Mouse (Mus musculus): Measurements from ENCODE around the gene Nkg7. TPM values are rescaled to one million over a fixed set of nuclear protein-coding genes. Genes with fewer than 3 reads are reported as not detected.
"Not testable (repeated sequence)": the region's sequence is repeated elsewhere in the genome, so short reads cannot be mapped to it uniquely, and the experiment has no call there.

The Nkg7 gene
- 0.27 TPM in 1 of 2 replicates, not detected in the other for polyA plus RNA-seq (2016; fragmentation: Nextera tagmentation; extraction: Ambion mirVana)

- H3K4me1 ChIP-seq = no peaks in the 10 kb centered on the region
- no peaks in the 10 kb centered on the region for H3K27me3 ChIP-seq
- no peak within 1 kb of the TSS for H3K4me3 ChIP-seq
- no peak within 1 kb of the TSS for H3K4me2 ChIP-seq (replicated peaks)
- ATAC-seq (ENCODE audit: low FRiP score) = no peak
- H3K9me3 ChIP-seq (replicated peaks) = no peaks in the 10 kb centered on the region
- H3K9ac ChIP-seq = no peak within 1 kb of the TSS
- H3K36me3 ChIP-seq = no peaks in the 10 kb centered on the region
- 83% methylated on average over 10 of the region's 10 CpGs for WGBS
- no peak within 1 kb of the TSS for H3K27ac ChIP-seq
Measured at GRCm38 (mm10) chr7:43436341-43437255, at the start of gene Nkg7. Gene Nkg7, plus strand, starts transcription at chr7:43437073.

DNA sequence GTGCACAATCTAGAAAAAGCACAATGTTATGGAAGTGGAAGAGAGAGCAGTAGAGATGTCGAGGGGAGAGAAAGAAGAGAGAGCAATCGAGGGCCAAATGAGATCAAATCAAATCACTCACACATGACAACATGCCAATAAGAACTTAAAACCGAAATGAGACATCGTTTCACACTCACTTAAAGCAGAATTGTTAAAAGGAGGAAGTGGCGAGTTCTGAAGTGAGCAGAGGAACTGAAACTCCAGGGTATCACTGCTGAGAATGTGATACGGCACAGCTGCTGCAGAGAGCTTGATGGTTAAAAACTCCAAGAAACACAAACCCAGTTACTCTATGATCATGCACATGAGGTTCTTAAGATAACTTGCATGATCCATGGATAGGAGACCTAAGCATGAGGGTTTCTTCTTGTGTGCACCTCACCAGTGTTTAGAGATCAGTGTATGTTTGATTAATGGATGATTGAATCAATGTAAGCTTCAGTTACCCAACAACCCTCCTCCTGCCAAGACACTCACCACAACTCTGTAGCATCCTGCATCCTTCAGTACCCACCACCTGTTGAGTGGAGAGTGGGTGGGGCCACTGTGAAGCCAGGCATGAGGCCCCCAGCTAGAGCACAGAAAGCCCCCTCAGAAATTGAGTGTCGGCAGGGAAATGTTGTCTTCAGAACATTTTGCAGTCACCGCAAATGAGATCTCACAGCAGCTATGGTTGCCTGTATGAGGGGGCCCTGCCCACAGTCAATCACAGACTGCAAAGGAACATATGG, 44.3 kb upstream of the Nkg7 start:
- Histone ChIP-seq H3K27ac (no peak overlapping the region), H3K27me3 (no peaks in the 10 kb centered on the region), H3K4me1 (no peaks in the 10 kb centered on the region), H3K4me3 (no peak overlapping the region), H3K9ac (no peak overlapping the region), H3K4me2 (replicated peaks) (no peak overlapping the region), H3K9me3 (replicated peaks) (no peaks in the 10 kb centered on the region), H3K36me3 (no peaks in the 10 kb centered on the region)
- WGBS = 83% methylated on average over 8 of the region's 8 CpGs
- ATAC-seq (ENCODE audit: low FRiP score) = no peak

GRCm38 (mm10) chr7:43399501-43399900, 37.4 kb upstream of the Nkg7 start:
- no peak overlapping the region for H3K4me2 ChIP-seq (replicated peaks)
- H3K4me1 ChIP-seq = no peaks in the 10 kb centered on the region
- H3K36me3 ChIP-seq = no peaks in the 10 kb centered on the region
- H3K27ac ChIP-seq = no peak overlapping the region
- H3K9me3 ChIP-seq (replicated peaks) = 0 out of 2 replicates have a peak, but pooled peaks cover 4% of the 10 kb centered on the region
- H3K9ac ChIP-seq = no peak overlapping the region
- no peaks in the 10 kb centered on the region for H3K27me3 ChIP-seq
- ATAC-seq (ENCODE audit: low FRiP score) = no peak
- H3K4me3 ChIP-seq = no peak overlapping the region
- 92% methylated on average over 2 of the region's 2 CpGs for WGBS

GRCm38 (mm10) chr7:43402718-43403117, 34.2 kb upstream of the Nkg7 start:
- Histone ChIP-seq H3K36me3 (no peaks in the 10 kb centered on the region), H3K4me3 (no peak overlapping the region)
- 44% methylated on average over 2 of the region's 2 CpGs for WGBS

DNA sequence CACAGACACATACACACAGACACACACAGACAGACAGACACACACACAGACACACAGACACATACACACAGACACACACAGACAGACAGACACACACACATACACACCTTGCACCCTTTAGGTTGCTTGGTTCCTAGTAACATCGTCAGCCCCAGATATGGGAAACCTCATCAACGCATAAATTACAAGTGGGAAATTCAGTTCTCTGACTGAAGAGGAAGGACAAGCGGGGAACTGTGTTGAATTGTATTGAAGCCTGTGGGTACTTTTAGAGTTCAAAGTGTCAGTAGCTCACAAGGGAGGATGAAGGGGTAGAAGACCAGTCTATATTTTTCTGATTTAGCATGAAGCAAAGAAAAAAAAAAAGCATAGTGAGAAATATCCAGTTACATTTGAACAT, 29.3 kb upstream of the Nkg7 start:
- H3K4me3 ChIP-seq = no peak overlapping the region
- 87% methylated on average over 3 of the region's 3 CpGs for WGBS
- no peak overlapping the region for H3K27ac ChIP-seq
- H3K4me2 ChIP-seq (replicated peaks) = no peak overlapping the region
- H3K4me1 ChIP-seq = no peaks in the 10 kb centered on the region
- ATAC-seq (ENCODE audit: low FRiP score) = no peak
- H3K36me3 ChIP-seq = no peaks in the 10 kb centered on the region
- H3K9ac ChIP-seq = no peak overlapping the region
- no peaks in the 10 kb centered on the region for H3K27me3 ChIP-seq
- no peaks in the 10 kb centered on the region for H3K9me3 ChIP-seq (replicated peaks)

More at GRCm38 (mm10) chr7:43402718-43403117, 34.2 kb upstream of the Nkg7 start:
- no peaks in the 10 kb centered on the region for H3K27me3 ChIP-seq
- no peak overlapping the region for H3K27ac ChIP-seq
- no peak overlapping the region for H3K9ac ChIP-seq
- ATAC-seq (ENCODE audit: low FRiP score) = no peak
- 0 out of 2 replicates have a peak, but pooled peaks cover 4% of the 10 kb centered on the region for H3K9me3 ChIP-seq (replicated peaks)
- H3K4me2 ChIP-seq (replicated peaks) = no peak overlapping the region
- H3K4me1 ChIP-seq = no peaks in the 10 kb centered on the region

DNA sequence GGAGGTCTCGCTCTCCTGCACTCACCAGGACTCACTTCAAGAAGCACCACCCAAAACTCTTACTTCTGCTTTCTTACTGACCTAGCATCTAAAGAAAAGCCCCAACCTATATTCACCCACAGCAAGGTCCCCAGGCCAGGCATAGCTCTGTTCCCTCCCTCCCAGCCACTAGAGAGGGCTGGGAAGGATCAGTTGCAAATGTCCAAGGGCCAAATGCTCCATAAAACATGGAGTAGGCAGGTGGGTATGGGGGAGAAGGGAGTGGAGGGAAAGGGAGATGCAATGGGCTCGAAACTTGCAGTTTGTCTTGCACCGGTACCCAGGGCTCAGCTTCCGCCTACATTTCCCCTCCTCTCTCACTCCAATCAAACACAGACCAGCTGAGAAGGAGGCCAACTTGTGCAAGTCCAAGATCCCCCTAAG, 28.7 kb upstream of the Nkg7 start, which contains the start of gene Siglecg:
Gene Siglecg, plus strand, starts transcription at position 74 of the 423 bp plus-strand sequence.
- Histone ChIP-seq H3K27ac (no peak within 1 kb of the TSS), H3K36me3 (no peaks in the 10 kb centered on the region), H3K27me3 (no peaks in the 10 kb centered on the region), H3K9me3 (replicated peaks) (no peaks in the 10 kb centered on the region), H3K4me2 (replicated peaks) (no peak within 1 kb of the TSS), H3K4me1 (no peaks in the 10 kb centered on the region), H3K9ac (no peak within 1 kb of the TSS), H3K4me3 (no peak within 1 kb of the TSS)
- no peak for ATAC-seq (ENCODE audit: low FRiP score)
- WGBS = 89% methylated on average over 4 of the region's 4 CpGs

- Histone ChIP-seq H3K36me3 (no peaks in the 10 kb centered on the region), H3K9me3 (replicated peaks) (no peaks in the 10 kb centered on the region), H3K27ac (no peak overlapping the region), H3K27me3 (no peaks in the 10 kb centered on the region), H3K9ac (no peak overlapping the region), H3K4me2 (replicated peaks) (no peak overlapping the region), H3K4me3 (no peak overlapping the region), H3K4me1 (no peaks in the 10 kb centered on the region)
- ATAC-seq (ENCODE audit: low FRiP score) = no peak
- WGBS = 82% methylated on average over 3 of the region's 3 CpGs
Measured at GRCm38 (mm10) chr7:43409084-43409483, 27.8 kb upstream of the Nkg7 start.

DNA sequence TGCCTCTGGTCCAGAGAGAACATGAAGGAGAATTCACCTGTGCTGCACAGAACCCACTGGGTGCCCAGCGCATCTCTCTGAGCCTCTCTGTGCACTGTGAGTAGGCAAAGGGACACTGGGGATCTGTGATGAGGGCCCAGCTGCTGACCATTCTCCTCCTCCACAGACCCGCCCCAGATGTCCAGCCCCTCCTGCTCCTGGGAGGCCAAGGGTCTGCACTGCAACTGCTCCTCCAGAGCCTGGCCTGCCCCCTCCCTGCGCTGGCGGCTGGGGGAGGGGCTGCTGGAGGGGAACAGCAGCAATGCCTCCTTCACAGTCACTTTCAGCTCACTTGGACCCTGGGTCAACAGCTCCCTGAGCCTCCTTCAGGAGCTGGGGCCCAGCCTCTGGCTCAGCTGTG, 25.1 kb upstream of the Nkg7 start:
- H3K9me3 ChIP-seq (replicated peaks); H3K36me3 ChIP-seq; H3K9ac ChIP-seq; H3K27ac ChIP-seq; H3K4me2 ChIP-seq (replicated peaks); H3K4me3 ChIP-seq; H3K4me1 ChIP-seq; H3K27me3 ChIP-seq: not testable (repeated sequence)
- ATAC-seq (ENCODE audit: low FRiP score) = peak; percentile 22; the same call in 1 of the 2 replicates
- 36% methylated on average over 3 of the region's 4 CpGs for WGBS

DNA sequence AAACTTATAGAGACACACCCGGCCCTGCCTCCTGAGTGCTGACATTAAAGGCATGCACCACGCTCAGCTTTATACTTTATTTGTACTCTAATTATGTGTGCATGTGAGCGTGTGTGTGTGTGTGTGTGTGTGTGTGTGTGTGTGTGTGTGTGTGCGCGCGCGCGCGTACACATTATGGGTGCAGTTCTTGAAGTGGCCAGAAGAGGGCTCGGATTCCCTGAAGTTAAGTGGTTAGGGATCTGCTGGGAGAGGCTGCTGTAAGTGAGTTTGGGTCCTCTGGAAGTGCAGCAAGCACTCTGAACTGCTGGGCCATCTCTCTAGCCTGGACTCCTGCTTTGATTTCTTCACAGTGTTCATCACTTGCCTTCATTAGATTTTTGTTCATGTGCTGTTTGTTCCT, 19.6 kb upstream of the Nkg7 start:
- 83% methylated on average over 10 of the region's 10 CpGs for WGBS

GRCm38 (mm10) chr7:43422995-43423617, 13.8 kb upstream of the Nkg7 start:
- Histone ChIP-seq H3K9ac (no peak overlapping the region), H3K4me1 (peaks cover 4% of the 10 kb centered on the region; the same call in 1 of the 2 replicates), H3K27ac (no peak overlapping the region), H3K36me3 (no peaks in the 10 kb centered on the region), H3K4me2 (replicated peaks) (peak overlapping the region; percentile 25), H3K27me3 (no peaks in the 10 kb centered on the region), H3K4me3 (no peak overlapping the region), H3K9me3 (replicated peaks) (no peaks in the 10 kb centered on the region)
- ATAC-seq (ENCODE audit: low FRiP score) = peak; percentile 90
- WGBS = 14% methylated on average over 11 of the region's 11 CpGs

More for the DNA sequence above, 19.6 kb upstream of the Nkg7 start:
- Histone ChIP-seq H3K36me3 (no peaks in the 10 kb centered on the region), H3K4me2 (replicated peaks) (no peak overlapping the region), H3K4me1 (no peaks in the 10 kb centered on the region), H3K9ac (no peak overlapping the region), H3K9me3 (replicated peaks) (peaks cover 6% of the 10 kb centered on the region), H3K4me3 (no peak overlapping the region), H3K27me3 (no peaks in the 10 kb centered on the region), H3K27ac (no peak overlapping the region)
- no peak for ATAC-seq (ENCODE audit: low FRiP score)

GRCm38 (mm10) chr7:43423991-43424625, 12.8 kb upstream of the Nkg7 start:
- no peak overlapping the region for H3K9ac ChIP-seq
- no peaks in the 10 kb centered on the region for H3K36me3 ChIP-seq
- H3K27me3 ChIP-seq = no peaks in the 10 kb centered on the region
- no peak overlapping the region for H3K4me3 ChIP-seq
- H3K27ac ChIP-seq = no peak overlapping the region
- ATAC-seq (ENCODE audit: low FRiP score) = no peak
- H3K4me2 ChIP-seq (replicated peaks) = no peak overlapping the region
- H3K4me1 ChIP-seq = peaks cover 4% of the 10 kb centered on the region; the same call in 1 of the 2 replicates
- H3K9me3 ChIP-seq (replicated peaks) = no peaks in the 10 kb centered on the region
- WGBS = 68% methylated on average over 3 of the region's 3 CpGs
